Comparison of ENCODE assay signal across 8 mouse cellular contexts in genomic region chr2:30106364-30106763, GRCm38 (mm10). TPM values are rescaled to one million over a fixed set of nuclear protein-coding genes. Genes with fewer than 3 reads are reported as not detected.
DNase-seq lines count a peak whose midpoint lies in the region; ATAC-seq and TF ChIP-seq lines count a peak whose summit lies in the region.
"Had no signal": no experiment of that assay in that cellular context is flagged by ENCODE, and none has a peak within 500 bp of the region (broad histone marks: within the 10 kb centered on the region; RNA-seq: fewer than 3 reads in every experiment).

No protein-coding gene starts in this region.

- no peaks in the 10 kb centered on the region for H3K79me3 ChIP-seq in C2C12 (ENCODE audit: low read depth)

- peak; percentile 63 for TF ChIP-seq CTCF in C2C12 (IDR thresholded peaks at IDR 0.05; ENCODE audit: control insufficient read depth, insufficient read depth, insufficient read length)
- peak; percentile 89 for TF ChIP-seq CTCF in ES-Bruce4 (IDR thresholded peaks at IDR 0.05; ENCODE audit: low read depth, low read length)
- TF ChIP-seq CTCF in cortical plate, adult 2 months (IDR thresholded peaks at IDR 0.05; ENCODE audit: extremely low read depth, insufficient read depth, low read length), result peak; percentile 73
- TF ChIP-seq CTCF in liver, adult 2 months (IDR thresholded peaks at IDR 0.05; ENCODE audit: low read depth, low read length), result peak; percentile 72
- peak; percentile 60; the same call in 1 of the 2 replicates for TF ChIP-seq CTCF in spleen, adult 2 months (IDR thresholded peaks at IDR 0.05; ENCODE audit: extremely low read depth, insufficient read depth, insufficient read length, insufficient replicate concordance)

- H3K27ac ChIP-seq in kidney, embryonic 14.5 days (ENCODE audit: low read depth, low read length), result no peak overlapping the region
- no peak overlapping the region; the same call in 1 of the 2 replicates for H3K27ac ChIP-seq in ES-Bruce4 (ENCODE audit: insufficient read depth, low read length)
- H3K27ac ChIP-seq in cortical plate, adult 2 months (ENCODE audit: insufficient read depth, low read length), result no peak overlapping the region
- H3K27ac ChIP-seq in liver, adult 2 months (replicated peaks; ENCODE audit: insufficient read depth, low read depth, low read length), result no peak overlapping the region
- H3K27ac ChIP-seq in spleen, adult 2 months (ENCODE audit: insufficient read depth, low read length), result no peak overlapping the region
- H3K27ac ChIP-seq: heart, embryonic 15.5 days had no signal

- ATAC-seq in kidney, embryonic 14.5 days (ENCODE audit: low FRiP score, low TSS enrichment), result no peak

- TF ChIP-seq EP300 in ES-Bruce4 (IDR thresholded peaks at IDR 0.05; ENCODE audit: insufficient read depth, low read depth, low read length), result no peak

- no peaks in the 10 kb centered on the region for H3K4me1 ChIP-seq in kidney, embryonic 14.5 days (ENCODE audit: control insufficient read depth, insufficient read depth, low read length)
- H3K4me1 ChIP-seq in ES-Bruce4 (ENCODE audit: control insufficient read depth, insufficient read depth, low read length), result no peaks in the 10 kb centered on the region
- H3K4me1 ChIP-seq in cortical plate, adult 2 months (ENCODE audit: control insufficient read depth, insufficient read depth, low read length), result no peaks in the 10 kb centered on the region
- H3K4me1 ChIP-seq in liver, adult 2 months (ENCODE audit: control insufficient read depth, insufficient read depth, low read length), result no peaks in the 10 kb centered on the region
- H3K4me1 ChIP-seq in spleen, adult 2 months (ENCODE audit: control insufficient read depth, insufficient read depth, insufficient read length), result peaks cover 6% of the 10 kb centered on the region; the same call in 1 of the 2 replicates

- H3K4me3 ChIP-seq in kidney, embryonic 14.5 days (ENCODE audit: low read length), result no peak overlapping the region
- no peak overlapping the region for H3K4me3 ChIP-seq in C2C12 (ENCODE audit: insufficient read depth, poor library complexity, severe bottlenecking)
- no peak overlapping the region for H3K4me3 ChIP-seq in ES-Bruce4 (ENCODE audit: low read depth, low read length)
- H3K4me3 ChIP-seq in cortical plate, adult 2 months (ENCODE audit: insufficient read depth, low read length), result no peak overlapping the region
- H3K4me3 ChIP-seq in liver, adult 2 months (ENCODE audit: insufficient read depth, low read depth, low read length), result no peak overlapping the region
- no peak overlapping the region for H3K4me3 ChIP-seq in spleen, adult 2 months (ENCODE audit: extremely low read depth, insufficient read depth, insufficient read length)
- H3K4me3 ChIP-seq: heart, embryonic 15.5 days had no signal

- no peaks in the 10 kb centered on the region for H3K9me3 ChIP-seq in kidney, embryonic 14.5 days (ENCODE audit: control insufficient read depth, low read length)
- H3K9me3 ChIP-seq in ES-Bruce4 (replicated peaks; ENCODE audit: control insufficient read depth, insufficient read depth, low read length, poor library complexity, severe bottlenecking), result no peaks in the 10 kb centered on the region
- H3K9me3 ChIP-seq: heart, embryonic 15.5 days had no signal

- peak; percentile 44 for DNase-seq in kidney, adult 11 months
- peak; percentile 26 for DNase-seq in liver, adult 2 months (ENCODE audit: extremely low read depth, low read depth, low spot score)
- DNase-seq in spleen, adult 2 months (ENCODE audit: low read depth in 1 of 2, low spot score in 2 of 2), result peak; percentile 23 to 65

- no peaks in the 10 kb centered on the region for H3K79me2 ChIP-seq in C2C12 (ENCODE audit: control insufficient read depth, insufficient read depth)
- H3K79me2 ChIP-seq in liver, adult 2 months (ENCODE audit: control insufficient read depth, insufficient read depth, low read length), result no peaks in the 10 kb centered on the region

- H3K36me3 ChIP-seq in kidney, embryonic 14.5 days (ENCODE audit: control insufficient read depth, insufficient read depth, low read length), result peaks cover 58% of the 10 kb centered on the region
- H3K36me3 ChIP-seq in C2C12 (ENCODE audit: control insufficient read depth, insufficient read depth) (peaks cover 6% of the 10 kb centered on the region), ES-Bruce4 (ENCODE audit: control insufficient read depth, insufficient read depth, low read length, poor library complexity, severe bottlenecking) (peaks cover 9% of the 10 kb centered on the region)
- H3K36me3 ChIP-seq in liver, adult 2 months (ENCODE audit: control insufficient read depth, insufficient read depth, low read length), result peaks cover 6% of the 10 kb centered on the region; the same call in 1 of the 2 replicates
- H3K36me3 ChIP-seq in spleen, adult 2 months (ENCODE audit: control insufficient read depth, insufficient read depth, low read length), result peaks cover 33% of the 10 kb centered on the region

- H3K4me2 ChIP-seq in kidney, embryonic 14.5 days (replicated peaks; ENCODE audit: low read depth, low read length), result no peak overlapping the region
- H3K4me2 ChIP-seq: heart, embryonic 15.5 days had no signal

- H3ac ChIP-seq in C2C12 (ENCODE audit: control insufficient read depth, insufficient read length, low read depth), result no peak overlapping the region

- no peaks in the 10 kb centered on the region for H3K27me3 ChIP-seq in kidney, embryonic 14.5 days (ENCODE audit: control insufficient read depth, insufficient read depth, low read length)
- H3K27me3 ChIP-seq in C2C12 (ENCODE audit: control insufficient read depth, insufficient read depth, insufficient read length), result no peaks in the 10 kb centered on the region
- H3K27me3 ChIP-seq in ES-Bruce4 (ENCODE audit: control insufficient read depth, insufficient read depth, low read length, poor library complexity, severe bottlenecking), result no peaks in the 10 kb centered on the region
- no peaks in the 10 kb centered on the region for H3K27me3 ChIP-seq in liver, adult 2 months (ENCODE audit: control insufficient read depth, insufficient read depth, low read length)
- H3K27me3 ChIP-seq in spleen, adult 2 months (ENCODE audit: control insufficient read depth, insufficient read depth, low read length), result no peaks in the 10 kb centered on the region
- H3K27me3 ChIP-seq: heart, embryonic 15.5 days had no signal

- TF ChIP-seq POLR2A in ES-Bruce4 (IDR thresholded peaks at IDR 0.05; ENCODE audit: insufficient read depth, low read length), result no peak
- no peak for TF ChIP-seq POLR2A in cortical plate, adult 2 months (IDR thresholded peaks at IDR 0.05; ENCODE audit: extremely low read depth, insufficient read depth, low read length)
- TF ChIP-seq POLR2A in liver, adult 2 months (IDR thresholded peaks at IDR 0.05; ENCODE audit: extremely low read depth, insufficient read depth, low read length), result no peak
- no peak for TF ChIP-seq POLR2A in spleen, adult 2 months (IDR thresholded peaks at IDR 0.05; ENCODE audit: low read depth, low read length)

- H3K9ac ChIP-seq in kidney, embryonic 14.5 days (ENCODE audit: low read depth, low read length), result no peak overlapping the region
- no peak overlapping the region for H3K9ac ChIP-seq in ES-Bruce4 (ENCODE audit: low read depth, poor library complexity, severe bottlenecking)
- no peak overlapping the region for H3K9ac ChIP-seq in liver, adult 2 months (ENCODE audit: low read depth, low read length)
- H3K9ac ChIP-seq: heart, embryonic 15.5 days had no signal

TF ChIP-seq in C2C12, 6 proteins besides CTCF, POLR2A, EP300 and RAD21 (continues in another document):
- TF ChIP-seq MYOG (IDR thresholded peaks at IDR 0.05; ENCODE audit: control insufficient read depth, extremely low read depth, insufficient read length), result no peak

RNA-seq across cellular contexts. Expression of gene Zdhhc12, which starts 12.9 kb away (rescaled TPM):
- 36.3 and 40.9 TPM in 2 replicates for polyA plus RNA-seq in kidney, embryonic 14.5 days (2014; fragmentation: Nextera tagmentation; extraction: Ambion mirVana)
- polyA plus RNA-seq in C2C12 (2012; fragmentation: generic; extraction: Trizol) (31.5 TPM), ES-Bruce4 (2011; ENCODE audit: insufficient read depth, insufficient read length, low read depth, missing spikeins) (39.0 and 41.2 TPM in 2 replicates)
- polyA plus RNA-seq in cortical plate, adult 2 months (2012; rRNA removed), result 18.9 and 19.5 TPM in 2 replicates
- total RNA-seq in liver, adult 2 months (2014; rRNA removed), result 16.8 and 26.1 TPM in 2 replicates
- polyA plus RNA-seq in liver, adult 2 months (2012; rRNA removed), result 48.9 and 53.4 TPM in 2 replicates
- 56.2 and 92.3 TPM in 2 replicates for polyA plus RNA-seq in spleen, adult 2 months (2012; rRNA removed)

RNA-seq across cellular contexts. Expression of gene Zer1, which starts 18.0 kb away (rescaled TPM):
- polyA plus RNA-seq in kidney, embryonic 14.5 days (2014; fragmentation: Nextera tagmentation; extraction: Ambion mirVana), result 9.4 and 11.9 TPM in 2 replicates
- polyA plus RNA-seq in C2C12 (2012; fragmentation: generic; extraction: Trizol), result 7.2 TPM
- 33.8 and 35.1 TPM in 2 replicates for polyA plus RNA-seq in ES-Bruce4 (2011; ENCODE audit: insufficient read depth, insufficient read length, low read depth, missing spikeins)
- polyA plus RNA-seq in cortical plate, adult 2 months (2012; rRNA removed), result 155 and 173 TPM in 2 replicates
- 7.1 and 9.5 TPM in 2 replicates for total RNA-seq in liver, adult 2 months (2014; rRNA removed)
- 25.4 and 27.1 TPM in 2 replicates for polyA plus RNA-seq in liver, adult 2 months (2012; rRNA removed)
- polyA plus RNA-seq in spleen, adult 2 months (2012; rRNA removed), result 59.0 and 78.3 TPM in 2 replicates

RNA-seq across cellular contexts. Expression of gene Tbc1d13, which starts 27.2 kb away (rescaled TPM):
- polyA plus RNA-seq in kidney, embryonic 14.5 days (2014; fragmentation: Nextera tagmentation; extraction: Ambion mirVana), result 11.1 and 15.3 TPM in 2 replicates
- polyA plus RNA-seq in C2C12 (2012; fragmentation: generic; extraction: Trizol), result 25.3 TPM
- 171 and 173 TPM in 2 replicates for polyA plus RNA-seq in ES-Bruce4 (2011; ENCODE audit: insufficient read depth, insufficient read length, low read depth, missing spikeins)
- 43.4 and 43.8 TPM in 2 replicates for polyA plus RNA-seq in cortical plate, adult 2 months (2012; rRNA removed)
- 25.8 and 26.6 TPM in 2 replicates for total RNA-seq in liver, adult 2 months (2014; rRNA removed)
- polyA plus RNA-seq in liver, adult 2 months (2012; rRNA removed), result 36.3 and 42.6 TPM in 2 replicates
- 48.5 and 50.9 TPM in 2 replicates for polyA plus RNA-seq in spleen, adult 2 months (2012; rRNA removed)

RNA-seq across cellular contexts. Expression of gene Pkn3, which starts 28.9 kb away (rescaled TPM):
- 7.8 and 9.1 TPM in 2 replicates for polyA plus RNA-seq in kidney, embryonic 14.5 days (2014; fragmentation: Nextera tagmentation; extraction: Ambion mirVana)
- polyA plus RNA-seq in C2C12 (2012; fragmentation: generic; extraction: Trizol), result 5.5 TPM
- 15.2 and 17.2 TPM in 2 replicates for polyA plus RNA-seq in ES-Bruce4 (2011; ENCODE audit: insufficient read depth, insufficient read length, low read depth, missing spikeins)
- polyA plus RNA-seq in cortical plate, adult 2 months (2012; rRNA removed), result 2.2 and 2.4 TPM in 2 replicates
- total RNA-seq in liver, adult 2 months (2014; rRNA removed), result 0.40 and 0.74 TPM in 2 replicates
- 0.96 and 1.5 TPM in 2 replicates for polyA plus RNA-seq in liver, adult 2 months (2012; rRNA removed)
- polyA plus RNA-seq in spleen, adult 2 months (2012; rRNA removed), result 4.6 and 4.9 TPM in 2 replicates

RNA-seq across cellular contexts. Expression of gene Set, which starts 49.2 kb away (rescaled TPM):
- 647 and 702 TPM in 2 replicates for polyA plus RNA-seq in kidney, embryonic 14.5 days (2014; fragmentation: Nextera tagmentation; extraction: Ambion mirVana)
- polyA plus RNA-seq in C2C12 (2012; fragmentation: generic; extraction: Trizol), result 312 TPM
- polyA plus RNA-seq in ES-Bruce4 (2011; ENCODE audit: insufficient read depth, insufficient read length, low read depth, missing spikeins), result 1,058 and 1,233 TPM in 2 replicates
- 153 and 167 TPM in 2 replicates for polyA plus RNA-seq in cortical plate, adult 2 months (2012; rRNA removed)
- 64.2 and 85.1 TPM in 2 replicates for total RNA-seq in liver, adult 2 months (2014; rRNA removed)
- polyA plus RNA-seq in liver, adult 2 months (2012; rRNA removed), result 25.9 and 26.3 TPM in 2 replicates
- polyA plus RNA-seq in spleen, adult 2 months (2012; rRNA removed), result 42.2 and 55.0 TPM in 2 replicates
